Mouse (Mus musculus) midbrain, embryonic 14.5 days (tissue): ENCODE results near the gene Tmem50a. TPM values are rescaled to one million over a fixed set of nuclear protein-coding genes. Genes with fewer than 3 reads are reported as not detected.

Source experiments
- ATAC-seq: fragments of 200-750 bp; cut with Nextera tagmentation; 2 replicates; pipeline ENCODE4 v1.8.0; 2017; ENCODE audit warnings: moderate number of reproducible peaks, moderate library complexity; ENCODE audit not compliant: low FRiP score, low TSS enrichment
- DNase-seq: peaks from one replicate; pipeline ENCODE4 v3.0.0-alpha.2; 2015
- H3K27ac ChIP-seq: fragments of 300-500 bp; sonication (generic); replicated peaks from 2 replicates; pipeline ENCODE4 v1.5.1; 2014; ENCODE audit warnings: mild to moderate bottlenecking, low read depth, low read length, moderate library complexity
- H3K27me3 ChIP-seq: fragments of 300-500 bp; sonication (generic); 2 replicates; pipeline ENCODE4 v1.6.1; 2014; ENCODE audit warnings: low read length, control low read depth, mixed read lengths; ENCODE audit not compliant: control insufficient read depth, insufficient read depth
- H3K36me3 ChIP-seq: fragments of 300-500 bp; sonication (generic); 2 replicates; pipeline ENCODE4 v1.6.1; 2014; ENCODE audit warnings: low read length, control low read depth; ENCODE audit not compliant: control insufficient read depth, insufficient read depth
- H3K4me1 ChIP-seq: fragments of 300-500 bp; sonication (generic); 2 replicates; pipeline ENCODE4 v1.6.1; 2014; ENCODE audit warnings: mild to moderate bottlenecking, antibody characterized with exemption, low read length, control low read depth; ENCODE audit not compliant: control insufficient read depth, insufficient read depth
- H3K4me2 ChIP-seq: fragments of 300-500 bp; sonication (generic); 2 replicates; pipeline ENCODE4 v1.6.1; 2014; ENCODE audit warnings: mild to moderate bottlenecking, low read length, moderate library complexity
- H3K4me3 ChIP-seq: fragments of 300-500 bp; sonication (generic); replicated peaks from 2 replicates; pipeline ENCODE4 v1.5.1; 2014; ENCODE audit warnings: low read depth, low read length
- H3K9ac ChIP-seq: fragments of 300-500 bp; sonication (generic); replicated peaks from 2 replicates; pipeline ENCODE4 v1.6.1; 2014; ENCODE audit warnings: mild to moderate bottlenecking, low read length, moderate library complexity
- H3K9me3 ChIP-seq: fragments of 300-500 bp; sonication (generic); 2 replicates; pipeline ENCODE4 v1.6.1; 2016; ENCODE audit warnings: low read length, control low read depth, mixed read lengths; ENCODE audit not compliant: control insufficient read depth
- WGBS: fragments of 180-500 bp; shearing (Covaris S2); extraction: QIAGEN DNeasy Blood & Tissue Kit; methylation state at CpG from one replicate; pipeline ENCODE4 v1.1.7; 2014; 5-methylcytosine and 5-hydroxymethylcytosine counted together
- polyA plus RNA-seq: library from polyadenylated mRNA; unstranded; fragments of >200 nt; fragmentation: Nextera tagmentation; extraction: Ambion mirVana; gene quantifications from 2 replicates; pipeline ENCODE4 v1.2.1, GENCODE M21; 2014

Gene Tmem50a
- polyA plus RNA-seq, 1 experiment from 2014 or later = 196 TPM

GRCm38 (mm10) chr4:134943758-134944538 lies 29.1 kb upstream of the Tmem50a start:
- Histone ChIP-seq H3K4me1 (no peaks in the 10 kb centered on the region), H3K27ac (no peak overlapping the region), H3K9me3 (no peaks in the 10 kb centered on the region), H3K4me3 (no peak overlapping the region), H3K4me2 (no peak overlapping the region), H3K9ac (no peak overlapping the region), H3K27me3 (0 out of 2 replicates have a peak, but pooled peaks cover 8% of the 10 kb centered on the region), H3K36me3 (no peaks in the 10 kb centered on the region)
- 42% methylated on average over 27 of the region's 27 CpGs for WGBS
- ATAC-seq (no peak; the same call in 1 of the 2 replicates), DNase-seq (peak; percentile 57)

- ATAC-seq (no peak), DNase-seq (no peak)
- Histone ChIP-seq H3K27me3 (0 out of 2 replicates have a peak, but pooled peaks cover 3% of the 10 kb centered on the region), H3K4me1 (no peaks in the 10 kb centered on the region), H3K27ac (no peak overlapping the region), H3K36me3 (peaks cover 28% of the 10 kb centered on the region), H3K4me3 (no peak overlapping the region), H3K4me2 (no peak overlapping the region), H3K9ac (no peak overlapping the region), H3K9me3 (no peaks in the 10 kb centered on the region)
- 50% methylated on average over 9 of the region's 9 CpGs for WGBS
These were observed 25.1 kb upstream of the Tmem50a start for GRCm38 (mm10) chr4:134939900-134940299.

GRCm38 (mm10) chr4:134937240-134938176 lies 22.7 kb upstream of the Tmem50a start:
- ATAC-seq (no peak), DNase-seq (no peak)
- Histone ChIP-seq H3K4me2 (no peak overlapping the region), H3K27me3 (no peaks in the 10 kb centered on the region), H3K36me3 (peaks cover 52% of the 10 kb centered on the region), H3K9me3 (no peaks in the 10 kb centered on the region), H3K27ac (no peak overlapping the region), H3K4me1 (no peaks in the 10 kb centered on the region), H3K4me3 (no peak overlapping the region), H3K9ac (no peak overlapping the region)
- WGBS = 66% methylated on average over 17 of the region's 17 CpGs

- Histone ChIP-seq H3K27me3 (no peaks in the 10 kb centered on the region), H3K27ac (peak within 1 kb of the TSS; percentile 74), H3K36me3 (peaks cover 65% of the 10 kb centered on the region), H3K4me1 (peaks cover 11% of the 10 kb centered on the region), H3K9me3 (no peaks in the 10 kb centered on the region), H3K4me2 (peak within 1 kb of the TSS; percentile 90), H3K9ac (peak within 1 kb of the TSS; percentile 67), H3K4me3 (peak within 1 kb of the TSS; percentile 88)
- ATAC-seq (peak; percentile 95), DNase-seq (peak; percentile 98)
- WGBS = under 1% methylated on average over 68 of the region's 68 CpGs
These were observed 16.1 kb upstream of the Tmem50a start, which contains the start of gene Syf2 for GRCm38 (mm10) chr4:134930684-134931481. Syf2 (plus strand) TSS chr4:134930898.

GRCm38 (mm10) chr4:134930190-134930589 lies 15.4 kb upstream of the Tmem50a start:
- Histone ChIP-seq H3K36me3 (peaks cover 65% of the 10 kb centered on the region), H3K4me3 (peak overlapping the region; percentile 88), H3K4me1 (peaks cover 18% of the 10 kb centered on the region), H3K27me3 (no peaks in the 10 kb centered on the region), H3K9ac (peak overlapping the region; percentile 46), H3K4me2 (peak overlapping the region; percentile 90), H3K9me3 (no peaks in the 10 kb centered on the region), H3K27ac (peak overlapping the region; percentile 21)
- DNase-seq = no peak
- no peak for ATAC-seq
- WGBS = 27% methylated on average over 9 of the region's 9 CpGs

- H3K9me3 ChIP-seq = no peaks in the 10 kb centered on the region
- H3K27ac ChIP-seq = no peak overlapping the region
- DNase-seq (no peak), ATAC-seq (no peak)
- no peaks in the 10 kb centered on the region for H3K27me3 ChIP-seq
- H3K36me3 ChIP-seq = peaks cover 62% of the 10 kb centered on the region
- 83% methylated on average over 4 of the region's 4 CpGs for WGBS
- H3K4me2 ChIP-seq = no peak overlapping the region
- no peak overlapping the region for H3K9ac ChIP-seq
- no peak overlapping the region for H3K4me3 ChIP-seq
- peaks cover 24% of the 10 kb centered on the region for H3K4me1 ChIP-seq
These were observed 14.7 kb upstream of the Tmem50a start for GRCm38 (mm10) chr4:134929536-134929935.

- Histone ChIP-seq H3K36me3 (peaks cover 52% of the 10 kb centered on the region), H3K27me3 (no peaks in the 10 kb centered on the region), H3K9me3 (no peaks in the 10 kb centered on the region), H3K4me2 (no peak overlapping the region), H3K4me1 (peaks cover 25% of the 10 kb centered on the region), H3K4me3 (no peak overlapping the region), H3K9ac (no peak overlapping the region), H3K27ac (no peak overlapping the region)
- DNase-seq (no peak), ATAC-seq (no peak)
- 82% methylated on average over 1 of the region's 1 CpGs for WGBS
These were observed 13.6 kb upstream of the Tmem50a start for GRCm38 (mm10) chr4:134928464-134928836.

- Histone ChIP-seq H3K9ac (no peak overlapping the region), H3K36me3 (peaks cover 47% of the 10 kb centered on the region), H3K4me3 (no peak overlapping the region), H3K27ac (no peak overlapping the region), H3K4me2 (no peak overlapping the region), H3K27me3 (no peaks in the 10 kb centered on the region), H3K9me3 (no peaks in the 10 kb centered on the region), H3K4me1 (peaks cover 25% of the 10 kb centered on the region)
- no peak for DNase-seq
- ATAC-seq = no peak
- WGBS = 77% methylated on average over 5 of the region's 5 CpGs
These were observed 13.1 kb upstream of the Tmem50a start for GRCm38 (mm10) chr4:134927815-134928463.
